Mouse (Mus musculus) kidney, postnatal 36 days (tissue): ENCODE measurements at regions not wholly inside any gene's neighbourhood (a gene's known extent, or its start where the extent isn't known, plus 50 kb on each side); places are given as distances from the start of the nearest gene placed in this dataset.
A peak's percentile ranks its signal among the peaks of the same experiment; 100 is the strongest.

Experiments used
- DNase-seq, 2 experiments: peaks; one replicate each; pipeline ENCODE4 v3.0.0; 2021 to 2022; ENCODE audit warnings: mixed read lengths in 2 of 2

GRCm38 (mm10) chr9:84178705-84179104 lies 253.8 kb downstream of the Bckdhb start:
- peak in 1 of 2 experiments; percentile 29 for DNase-seq

DNA sequence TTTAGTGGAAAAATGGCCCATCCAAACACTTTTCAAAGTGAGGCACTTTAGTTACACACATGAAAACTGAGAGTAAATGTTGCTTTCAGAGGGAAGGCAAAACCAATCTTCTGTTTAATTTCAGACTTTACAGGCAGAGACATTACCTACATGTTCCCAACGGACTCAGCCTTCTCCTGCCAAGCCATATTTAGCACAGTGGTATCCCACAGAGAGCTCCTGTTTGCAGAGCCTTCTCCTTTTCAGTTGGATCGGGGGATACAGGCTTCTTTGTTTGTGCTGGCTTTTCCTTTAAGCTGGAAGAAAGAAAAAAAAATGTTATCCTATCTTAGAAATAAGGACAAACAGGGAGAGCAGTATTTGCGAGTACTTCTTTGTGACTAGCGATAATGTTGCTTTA lies 254.3 kb downstream of the Bckdhb start:
- no peak for DNase-seq

DNA sequence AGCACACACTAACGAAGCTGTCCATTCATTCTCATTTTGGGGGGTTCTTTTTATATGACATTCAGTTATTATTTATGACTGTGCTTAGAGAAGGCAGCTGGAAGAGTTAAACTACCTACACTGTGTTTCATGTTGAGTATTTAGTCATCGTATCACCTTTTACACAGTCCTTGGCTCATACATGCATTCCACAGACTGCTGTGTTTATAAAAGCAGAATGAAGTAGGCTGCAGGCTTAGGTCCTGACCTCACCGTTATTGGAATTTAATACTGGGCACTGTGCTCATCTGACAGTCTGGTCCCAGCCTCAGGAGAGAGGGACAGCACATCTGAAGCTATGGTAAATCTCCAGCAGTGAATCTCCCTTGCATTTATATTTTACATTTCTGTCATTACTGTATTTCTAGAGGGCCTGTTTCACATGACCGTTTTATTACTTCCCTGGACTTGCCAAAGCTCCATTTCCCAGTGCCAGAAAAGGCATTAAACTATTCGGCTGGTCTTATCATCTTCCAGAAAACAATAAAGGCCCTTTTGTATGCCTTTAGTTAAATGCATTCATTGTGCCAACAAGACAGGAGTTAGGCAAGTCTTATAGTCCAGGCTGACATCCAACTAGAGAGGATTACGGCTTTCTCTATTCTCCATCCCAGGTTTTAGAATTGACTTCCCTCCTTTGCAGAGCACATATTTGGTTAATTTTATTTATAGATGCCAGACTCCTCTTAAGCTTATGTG lies 258.9 kb downstream of the Bckdhb start:
- DNase-seq: no peak

GRCm38 (mm10) chr9:84187531-84187930 lies 262.6 kb downstream of the Bckdhb start:
- no peak for DNase-seq

DNA sequence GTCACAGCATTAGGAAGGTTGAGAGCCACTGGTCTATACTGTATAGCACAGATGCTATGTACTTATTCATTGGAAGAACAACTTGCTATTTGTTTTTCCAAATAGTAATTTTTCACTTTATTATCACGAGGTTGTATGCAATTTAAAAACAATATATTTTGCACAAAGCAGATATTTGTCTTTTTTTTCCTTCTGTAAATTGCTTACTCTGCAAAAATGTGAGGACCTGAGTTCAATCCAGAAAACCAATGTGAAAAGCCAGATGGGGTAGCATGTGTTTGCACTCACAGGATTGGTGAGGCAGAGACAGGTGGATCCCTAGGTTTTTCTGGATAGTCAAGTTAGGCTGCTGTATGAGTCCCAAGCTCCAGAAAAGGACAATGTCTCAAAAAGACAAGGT lies 268.5 kb downstream of the Bckdhb start:
- DNase-seq: no peak

GRCm38 (mm10) chr9:84194716-84195115 lies 269.8 kb downstream of the Bckdhb start:
- no peak for DNase-seq

DNA sequence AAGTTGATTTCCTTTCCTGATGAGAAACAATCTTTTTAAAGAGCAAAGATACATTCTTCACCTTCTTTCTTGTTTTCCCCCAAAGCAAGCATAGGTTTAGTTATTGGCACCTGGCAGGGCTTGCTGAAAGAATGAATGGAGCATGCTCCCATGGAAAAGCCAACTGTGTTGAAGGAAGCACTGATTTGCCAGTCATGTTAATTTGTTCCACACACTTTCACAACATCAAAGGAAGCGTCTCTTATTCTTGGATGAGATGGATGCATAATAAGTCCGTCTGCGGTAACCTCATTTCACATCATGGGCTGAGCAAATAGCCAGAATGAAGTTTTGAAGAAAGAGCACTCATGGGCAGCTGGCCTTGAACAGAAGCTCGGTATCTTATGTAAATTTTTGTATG lies 270.4 kb downstream of the Bckdhb start:
- no peak for DNase-seq

- DNase-seq: no peak
Observed at GRCm38 (mm10) chr9:84200208-84200607, 275.3 kb downstream of the Bckdhb start.

DNA sequence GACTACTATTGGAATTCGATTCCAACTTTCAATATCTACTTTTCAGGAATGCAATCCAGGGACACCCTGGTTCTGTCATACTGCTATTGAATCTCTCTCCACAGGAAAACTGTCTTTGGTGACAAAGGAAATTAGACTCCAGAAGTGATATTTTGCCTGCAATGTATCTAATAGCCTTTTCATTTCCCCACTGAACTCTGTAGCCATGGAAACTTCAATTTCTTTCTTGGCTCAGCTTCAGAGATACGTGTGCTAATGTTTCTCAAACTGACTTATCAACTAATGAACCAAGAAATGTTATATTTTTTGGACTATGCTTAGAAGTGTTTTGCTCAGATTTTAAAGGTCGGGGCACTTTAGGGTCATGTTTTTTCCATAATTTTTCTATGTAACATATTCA lies 279.1 kb downstream of the Bckdhb start:
- no peak for DNase-seq

- DNase-seq: no peak
Observed at GRCm38 (mm10) chr9:84240491-84240975, 315.6 kb downstream of the Bckdhb start.

GRCm38 (mm10) chr9:84249765-84250164 lies 324.8 kb downstream of the Bckdhb start:
- DNase-seq: no peak

GRCm38 (mm10) chr9:84253022-84253991 lies 328.4 kb downstream of the Bckdhb start:
- peak; percentile 29 to 78 for DNase-seq

DNA sequence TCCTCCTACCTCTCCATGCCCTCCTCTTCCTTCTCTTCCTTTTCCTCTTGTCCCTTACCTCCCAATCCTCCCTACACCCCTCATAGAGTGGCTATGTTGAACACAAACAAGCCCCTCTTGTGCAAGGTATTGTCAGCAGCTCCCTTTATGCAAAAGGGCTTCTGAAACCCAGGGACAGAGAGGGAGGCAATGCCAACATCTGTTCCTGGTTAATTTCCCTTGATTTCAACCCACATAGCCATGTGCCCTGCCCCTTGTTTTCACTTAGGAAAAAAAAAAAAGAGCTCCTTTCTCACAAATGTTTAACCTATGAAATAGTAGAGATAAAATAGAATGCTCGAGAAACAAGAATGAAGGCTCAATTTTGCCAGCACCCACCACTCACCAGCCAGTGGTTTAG lies 333.5 kb downstream of the Bckdhb start:
- no peak for DNase-seq

GRCm38 (mm10) chr9:84259751-84260150 lies 334.8 kb downstream of the Bckdhb start:
- DNase-seq: no peak

DNA sequence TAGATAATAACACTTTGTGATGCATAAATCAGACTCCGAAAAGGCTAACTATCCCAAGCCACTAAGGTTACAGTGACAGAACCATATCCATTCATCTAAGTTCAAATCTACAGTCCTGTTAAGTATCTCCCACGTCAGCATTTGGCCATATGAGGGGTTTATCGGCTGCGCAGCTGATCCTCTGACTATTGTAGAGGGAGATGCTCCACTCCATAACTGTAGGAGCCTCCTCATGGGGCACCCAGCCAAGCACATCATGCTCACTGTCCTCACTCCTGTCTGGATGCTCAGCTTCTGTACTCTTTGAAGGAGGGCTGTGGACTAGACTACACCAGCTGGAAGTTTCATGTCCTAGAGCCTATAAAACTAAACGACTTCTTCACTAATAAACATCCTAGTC lies 337.2 kb downstream of the Bckdhb start:
- DNase-seq: no peak

GRCm38 (mm10) chr9:84266974-84267373 lies 342.0 kb downstream of the Bckdhb start:
- no peak for DNase-seq

DNA sequence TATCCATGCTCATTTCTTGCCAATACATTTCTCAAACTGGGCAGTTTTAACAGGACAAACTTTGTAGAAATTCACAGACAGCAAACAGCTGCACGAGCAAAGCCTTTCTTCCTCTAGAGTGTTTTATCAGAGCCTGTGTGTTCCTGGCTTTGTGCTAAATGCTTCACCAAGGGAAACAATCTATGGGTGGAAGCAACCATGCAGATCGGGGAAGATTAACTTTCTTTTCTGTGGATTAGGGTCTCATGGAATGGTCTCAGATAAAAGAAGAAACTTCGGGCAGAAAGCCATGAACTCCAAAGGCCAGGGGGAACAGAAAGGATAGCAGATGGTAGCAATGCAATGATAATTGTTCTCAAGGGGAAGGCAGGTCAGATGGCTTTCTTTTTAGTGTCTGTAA lies 349.7 kb downstream of the Bckdhb start:
- no peak for DNase-seq

- no peak for DNase-seq
Observed at GRCm38 (mm10) chr9:84278295-84278694, 353.4 kb downstream of the Bckdhb start.

- DNase-seq: no peak
Observed at GRCm38 (mm10) chr9:84278731-84279130, 353.8 kb downstream of the Bckdhb start.

DNA sequence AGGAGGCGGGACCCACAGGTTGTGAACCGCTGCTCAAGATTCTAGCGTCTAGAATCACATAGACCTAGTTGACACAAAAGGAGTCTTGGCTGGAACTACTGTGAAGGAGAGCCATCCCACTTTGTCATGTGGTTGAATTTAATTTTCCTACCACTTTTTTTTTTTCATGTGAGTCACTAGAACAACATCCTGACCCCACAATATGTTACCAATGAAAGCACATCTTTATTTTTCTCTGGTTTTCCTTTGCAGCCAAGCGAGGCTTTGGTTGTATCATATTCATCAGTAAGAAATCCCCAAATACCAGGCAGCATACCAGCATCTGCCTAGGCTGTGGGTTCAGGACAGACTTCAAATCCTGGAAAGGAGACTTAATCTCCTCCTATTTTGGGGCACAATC lies 356.0 kb downstream of the Bckdhb start:
- no peak for DNase-seq

- peak in 1 of 2 experiments; percentile 1 for DNase-seq
Observed at GRCm38 (mm10) chr9:84281610-84282009, 356.7 kb downstream of the Bckdhb start.

DNA sequence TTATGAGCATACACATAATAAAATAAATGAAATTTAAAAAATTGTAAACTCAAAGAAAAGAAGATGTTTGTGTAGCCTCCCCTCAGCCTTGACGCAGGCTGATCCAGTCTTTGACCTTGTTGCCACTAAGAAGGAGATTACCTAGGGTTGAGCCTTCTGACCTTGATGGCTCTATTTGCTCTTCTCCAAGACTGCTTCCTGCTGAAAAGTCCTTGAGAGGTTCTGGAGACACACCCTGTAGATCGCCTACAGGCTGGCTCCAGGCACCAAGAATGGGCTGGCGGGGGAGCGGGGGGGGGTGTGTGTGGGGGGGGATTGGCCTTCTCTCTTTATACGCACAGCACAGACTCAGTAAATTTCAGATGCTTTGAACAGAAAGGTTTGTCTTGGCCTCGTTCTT lies 358.4 kb downstream of the Bckdhb start:
- DNase-seq: no peak

DNA sequence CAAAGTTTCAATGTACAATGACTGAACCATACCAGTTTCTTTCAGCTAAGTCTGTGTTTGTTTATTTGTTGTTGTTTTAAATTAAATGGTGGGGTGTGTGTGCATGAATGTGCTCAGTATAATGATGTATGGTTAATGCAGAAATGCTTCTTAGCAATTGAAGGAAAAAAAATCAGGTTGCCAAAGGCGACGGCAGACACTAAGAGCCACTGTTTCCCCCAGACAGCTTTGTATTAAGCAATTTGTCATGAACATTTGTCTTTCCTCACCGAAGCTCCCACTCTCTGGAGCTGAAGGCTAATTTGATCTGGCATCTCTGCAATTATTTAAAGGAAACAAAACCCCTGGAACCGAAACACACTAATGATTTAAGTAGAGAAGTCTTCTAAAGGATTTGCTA lies 360.7 kb downstream of the Bckdhb start:
- DNase-seq: no peak

DNA sequence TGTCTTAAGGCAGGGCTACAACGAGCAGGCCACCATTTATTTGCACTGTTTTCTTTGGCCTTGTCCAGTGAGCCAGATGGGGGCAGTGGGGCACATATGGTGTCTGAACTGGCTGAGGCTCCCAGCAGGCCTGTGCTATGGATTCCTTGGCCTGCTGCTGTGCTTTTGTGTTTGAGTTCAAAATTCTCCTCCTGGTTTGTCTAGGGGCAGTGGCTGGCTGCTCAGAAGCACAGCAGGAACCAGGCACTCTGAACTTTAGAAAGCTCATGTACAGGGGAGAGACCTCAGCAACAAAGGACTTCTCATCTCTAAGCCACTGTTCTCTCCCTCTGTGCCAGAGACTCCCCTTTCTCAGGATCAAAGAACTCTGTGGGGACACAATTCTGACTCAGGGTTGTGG lies 370.9 kb downstream of the Bckdhb start:
- DNase-seq: no peak
